Comparison of ENCODE assay signal across 21 mouse cellular contexts in the genomic region with DNA sequence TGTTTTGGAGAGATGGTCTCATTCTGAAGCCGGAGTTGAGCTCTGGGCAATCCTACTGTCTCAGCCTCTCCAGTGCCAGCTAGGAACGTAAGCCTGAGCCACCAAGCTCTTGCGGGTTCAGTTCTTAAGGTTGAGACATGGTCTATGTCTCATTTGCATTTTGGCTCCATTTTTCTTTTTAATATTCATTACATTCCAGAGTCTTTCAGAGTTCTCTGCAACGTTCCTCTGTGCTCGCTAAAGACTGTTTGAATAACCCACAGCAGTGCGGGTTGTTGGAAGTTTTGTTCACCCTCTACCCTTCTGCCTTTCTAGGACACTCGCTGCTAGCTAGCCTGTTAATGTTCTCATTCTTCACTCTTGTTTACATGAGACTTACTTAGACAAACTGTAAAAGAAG. TPM values are rescaled to one million over a fixed set of nuclear protein-coding genes. Genes with fewer than 3 reads are reported as not detected.
A peak's percentile ranks its signal among the peaks of the same experiment; 100 is the strongest.
DNase-seq lines count a peak whose midpoint lies in the region; ATAC-seq and TF ChIP-seq lines count a peak whose summit lies in the region.
"Had no signal": no experiment of that assay in that cellular context is flagged by ENCODE, and none has a peak within 500 bp of the region (broad histone marks: within the 10 kb centered on the region; RNA-seq: fewer than 3 reads in every experiment).

No protein-coding gene starts in this region.

- WGBS in kidney, embryonic 14.5 days = 73% methylated on average over 7 of the region's 7 CpGs
- 44% methylated on average over 7 of the region's 7 CpGs for WGBS in stomach, embryonic 14.5 days

- TF ChIP-seq CTCF in Patski (IDR thresholded peaks at IDR 0.05) = no peak

- in situ Hi-C loops in Patski (cut with MboI; ENCODE audit: low pct_unique_long_range_greater_than_20kb) = no loop called here

- intact Hi-C loops in heart, postnatal 10 days (cut with DNase I) = no loop called here

- POLR2A ChIA-PET in Patski (lab: Charles Lee) = interaction anchor here (0.5 to 1.2 kb wide), 2 partner anchors 12 to 14 kb away, joined by 3 to 4 read pairs; no protein-coding TSS in a partner anchor

- CTCF ChIA-PET in Patski (lab: Charles Lee) = interaction anchor here (0.9 to 4.2 kb wide), 11 partner anchors 13 to 121 kb away, joined by 3 to 20 read pairs (median 3); no protein-coding TSS in a partner anchor

- ATAC-seq in kidney, embryonic 14.5 days (ENCODE audit: low FRiP score, low TSS enrichment) = no peak
- ATAC-seq in Patski = peak; percentile 93
- ATAC-seq in stomach, embryonic 14.5 days (ENCODE audit: insufficient number of reproducible peaks, insufficient read depth, low FRiP score, low read depth) = no peak
- ATAC-seq in megakaryocyte, adult 5-6 weeks (ENCODE audit: poor library complexity, severe bottlenecking) = no peak

- H3K36me3 ChIP-seq in kidney, embryonic 14.5 days (ENCODE audit: control insufficient read depth, insufficient read depth, low read length) = no peaks in the 10 kb centered on the region
- H3K36me3 ChIP-seq in stomach, embryonic 14.5 days (ENCODE audit: control insufficient read depth, insufficient read depth, low read length) = no peaks in the 10 kb centered on the region
- H3K36me3 ChIP-seq: embryonic facial prominence, embryonic 15.5 days; hindbrain, embryonic 13.5 days; midbrain, embryonic 10.5 days had no signal

- no peaks in the 10 kb centered on the region for H3K27me3 ChIP-seq in kidney, embryonic 14.5 days (ENCODE audit: control insufficient read depth, insufficient read depth, low read length)
- H3K27me3 ChIP-seq in Patski = no peaks in the 10 kb centered on the region
- no peaks in the 10 kb centered on the region for H3K27me3 ChIP-seq in stomach, embryonic 14.5 days (ENCODE audit: control insufficient read depth, insufficient read depth, low read length)
- H3K27me3 ChIP-seq: embryonic facial prominence, embryonic 15.5 days; hindbrain, embryonic 13.5 days had no signal

- no peak overlapping the region for H3K4me3 ChIP-seq in kidney, embryonic 14.5 days (ENCODE audit: low read length)
- H3K4me3 ChIP-seq in stomach, embryonic 14.5 days (ENCODE audit: low read depth, low read length) = no peak overlapping the region
- H3K4me3 ChIP-seq: embryonic facial prominence, embryonic 15.5 days; hindbrain, embryonic 13.5 days; midbrain, embryonic 10.5 days had no signal

- no peak overlapping the region for H3K4me2 ChIP-seq in kidney, embryonic 14.5 days (replicated peaks; ENCODE audit: low read depth, low read length)
- H3K4me2 ChIP-seq in stomach, embryonic 14.5 days (replicated peaks; ENCODE audit: low read depth, low read length) = no peak overlapping the region
- H3K4me2 ChIP-seq: embryonic facial prominence, embryonic 15.5 days; hindbrain, embryonic 13.5 days had no signal

- no peak overlapping the region for H3K27ac ChIP-seq in kidney, embryonic 14.5 days (ENCODE audit: low read depth, low read length)
- peak overlapping the region; percentile 55; the same call in 1 of the 2 replicates for H3K27ac ChIP-seq in stomach, embryonic 14.5 days (ENCODE audit: low read length)
- H3K27ac ChIP-seq: embryonic facial prominence, embryonic 15.5 days; hindbrain, embryonic 13.5 days; macrophage; midbrain, embryonic 10.5 days had no signal

- no peak overlapping the region for H3K9ac ChIP-seq in kidney, embryonic 14.5 days (ENCODE audit: low read depth, low read length)
- H3K9ac ChIP-seq in stomach, embryonic 14.5 days (replicated peaks; ENCODE audit: low read depth, low read length) = no peak overlapping the region
- H3K9ac ChIP-seq: embryonic facial prominence, embryonic 15.5 days; hindbrain, embryonic 13.5 days had no signal

- H3K9me3 ChIP-seq in kidney, embryonic 14.5 days (ENCODE audit: control insufficient read depth, low read length) = no peaks in the 10 kb centered on the region
- no peaks in the 10 kb centered on the region for H3K9me3 ChIP-seq in stomach, embryonic 14.5 days (ENCODE audit: control insufficient read depth, low read depth, low read length)
- H3K9me3 ChIP-seq: embryonic facial prominence, embryonic 15.5 days; hindbrain, embryonic 13.5 days; midbrain, embryonic 10.5 days had no signal

- 0 out of 2 replicates have a peak, but pooled peaks cover 3% of the 10 kb centered on the region for H3K4me1 ChIP-seq in kidney, embryonic 14.5 days (ENCODE audit: control insufficient read depth, insufficient read depth, low read length)
- peaks cover 12% of the 10 kb centered on the region; the same call in 1 of the 2 replicates for H3K4me1 ChIP-seq in stomach, embryonic 14.5 days (ENCODE audit: control insufficient read depth, insufficient read depth, low read length)
- H3K4me1 ChIP-seq: hindbrain, embryonic 13.5 days had no signal

- DNase-seq in heart, adult 11 months = peak; percentile 28
- no peak for DNase-seq in heart, postnatal 10 days
- DNase-seq in kidney, adult 11 months = peak; percentile 59
- DNase-seq in Patski (ENCODE audit: low read depth, low spot score) = no peak
- DNase-seq: adrenal gland, postnatal 36 days; cerebellum, adult 11 months; cerebellum, adult 9-11 months; heart, postnatal 36 days; thymus, postnatal 14 days had no signal

RNA-seq across cellular contexts. Expression of a gene that starts 46.1 kb away (rescaled TPM):
- total RNA-seq in heart, postnatal 10 days (2021) = 1,000 to 10,000 TPM; 1,201 to 1,221 TPM
- polyA plus RNA-seq in kidney, embryonic 14.5 days (2014; fragmentation: Nextera tagmentation; extraction: Ambion mirVana) = 0.14 TPM in 1 of 2 replicates, not detected in the other
- polyA plus RNA-seq in Patski (2021) = 0.08 TPM
- polyA plus RNA-seq in stomach, embryonic 14.5 days (2014; fragmentation: Nextera tagmentation; extraction: Ambion mirVana) = 0.17 TPM in 1 of 2 replicates, not detected in the other
- total RNA-seq in megakaryocyte, adult 5-6 weeks (2015) = not detected in 2 replicates
- not detected in 2 replicates for total RNA-seq in megakaryocyte, adult 5-6 weeks (2017)
- total RNA-seq: common myeloid progenitor, adult 5-6 weeks; ES-E14; layer of hippocampus, postnatal 14 days; neutrophil, adult 5-6 weeks had no signal
- polyA plus RNA-seq: liver, adult 2 months; macrophage; midbrain, embryonic 10.5 days had no signal

Comparison
In these comparisons a context has a peak if more than half of its experiments do, and no peak if none do; other contexts are left out.
1. DNase-seq: peak in heart, adult 11 months (single experiment) and kidney, adult 11 months (single experiment); none in heart, postnatal 10 days (0 of 2) and Patski (single experiment).